Mouse (Mus musculus) embryonic facial prominence, embryonic 10.5 days (tissue): ENCODE results near the gene Macrod2. TPM values are rescaled to one million over a fixed set of nuclear protein-coding genes. Genes with fewer than 3 reads are reported as not detected.

Source experiments
- DNase-seq: peaks from one replicate; pipeline ENCODE4 v3.0.0-alpha.2; 2017; ENCODE audit warnings: low spot score
- H3K27ac ChIP-seq: fragments of 300-500 bp; sonication (generic); replicated peaks from 2 replicates; pipeline ENCODE4 v1.5.1; 2016; ENCODE audit warnings: mild to moderate bottlenecking
- H3K27me3 ChIP-seq: fragments of 300-500 bp; sonication (generic); replicated peaks from 2 replicates; pipeline ENCODE4 v1.6.1; 2016; ENCODE audit warnings: low read depth, mild to moderate bottlenecking; ENCODE audit not compliant: poor library complexity, severe bottlenecking
- H3K36me3 ChIP-seq: fragments of 300-500 bp; sonication (generic); replicated peaks from 2 replicates; pipeline ENCODE4 v1.6.1; 2016; ENCODE audit warnings: mild to moderate bottlenecking, moderate library complexity
- H3K4me1 ChIP-seq: fragments of 300-500 bp; sonication (generic); 2 replicates; pipeline ENCODE4 v1.6.1; 2016
- H3K4me3 ChIP-seq: fragments of 300-500 bp; sonication (generic); 2 replicates; pipeline ENCODE4 v1.5.1; 2016; ENCODE audit warnings: mild to moderate bottlenecking, moderate library complexity
- H3K9me3 ChIP-seq: fragments of 300-500 bp; sonication (generic); 2 replicates; pipeline ENCODE4 v1.6.1; 2016; ENCODE audit warnings: mild to moderate bottlenecking
- WGBS: fragments of 180-500 bp; shearing (Covaris S2); methylation state at CpG from one replicate; pipeline ENCODE4 v1.1.7; 2016; 5-methylcytosine and 5-hydroxymethylcytosine counted together
- polyA plus RNA-seq: library from polyadenylated mRNA; unstranded; fragments of >200 nt; fragmentation: Nextera tagmentation; extraction: Ambion mirVana; gene quantifications from 2 replicates; pipeline ENCODE4 v1.2.1, GENCODE M21; 2016

The Macrod2 gene
- polyA plus RNA-seq: 23.6 and 25.8 TPM in 2 replicates

- peaks cover 3% of the 10 kb centered on the region; the same call in 1 of the 2 replicates for H3K4me1 ChIP-seq
- WGBS: under 1% methylated on average over 47 of the region's 47 CpGs
- peak within 1 kb of the TSS; percentile 80 for H3K27ac ChIP-seq
- DNase-seq: peak; percentile 99
- peak within 1 kb of the TSS; percentile 80 for H3K4me3 ChIP-seq
- no peaks in the 10 kb centered on the region for H3K36me3 ChIP-seq
- H3K27me3 ChIP-seq: peaks cover 16% of the 10 kb centered on the region
- no peaks in the 10 kb centered on the region for H3K9me3 ChIP-seq
These were observed at the start of gene Macrod2 for GRCm38 (mm10) chr2:140395179-140395578. TSS of gene Macrod2 (plus strand) at chr2:140395309.

GRCm38 (mm10) chr2:140359905-140360304 is 35.2 kb upstream of the Macrod2 start:
- Histone ChIP-seq H3K4me3 (no peak overlapping the region), H3K36me3 (no peaks in the 10 kb centered on the region), H3K4me1 (no peaks in the 10 kb centered on the region), H3K27ac (no peak overlapping the region), H3K9me3 (no peaks in the 10 kb centered on the region), H3K27me3 (no peaks in the 10 kb centered on the region)
- DNase-seq: no peak
- WGBS: 51% methylated on average over 2 of the region's 2 CpGs

- 88% methylated on average over 1 of the region's 1 CpGs for WGBS
- H3K27ac ChIP-seq: no peak overlapping the region
- no peaks in the 10 kb centered on the region for H3K4me1 ChIP-seq
- H3K9me3 ChIP-seq: no peaks in the 10 kb centered on the region
- H3K4me3 ChIP-seq: no peak overlapping the region
- H3K27me3 ChIP-seq: no peaks in the 10 kb centered on the region
- no peaks in the 10 kb centered on the region for H3K36me3 ChIP-seq
- no peak for DNase-seq
These were observed 30.3 kb upstream of the Macrod2 start for GRCm38 (mm10) chr2:140364804-140365203.

GRCm38 (mm10) chr2:140389525-140389924 is 5.6 kb upstream of the Macrod2 start, which contains the start of gene Sel1l2:
TSS of gene Sel1l2 (minus strand) at chr2:140389706.
- H3K36me3 ChIP-seq: no peaks in the 10 kb centered on the region
- no peak within 1 kb of the TSS for H3K4me3 ChIP-seq
- no peak within 1 kb of the TSS for H3K27ac ChIP-seq
- WGBS: 36% methylated on average over 4 of the region's 4 CpGs
- no peak for DNase-seq
- no peaks in the 10 kb centered on the region for H3K4me1 ChIP-seq
- no peaks in the 10 kb centered on the region for H3K27me3 ChIP-seq
- no peaks in the 10 kb centered on the region for H3K9me3 ChIP-seq

- no peaks in the 10 kb centered on the region for H3K9me3 ChIP-seq
- H3K4me3 ChIP-seq: peak overlapping the region; percentile 80
- peaks cover 3% of the 10 kb centered on the region; the same call in 1 of the 2 replicates for H3K4me1 ChIP-seq
- 0% methylated on average over 53 of the region's 58 CpGs for WGBS
- peak overlapping the region; percentile 80 for H3K27ac ChIP-seq
- DNase-seq: peak; percentile 67
- H3K27me3 ChIP-seq: peaks cover 16% of the 10 kb centered on the region
- no peaks in the 10 kb centered on the region for H3K36me3 ChIP-seq
These were observed 679 bp downstream of the Macrod2 start for GRCm38 (mm10) chr2:140395744-140396231.

- Histone ChIP-seq H3K27ac (no peak overlapping the region), H3K27me3 (no peaks in the 10 kb centered on the region), H3K4me3 (no peak overlapping the region), H3K4me1 (no peaks in the 10 kb centered on the region), H3K9me3 (no peaks in the 10 kb centered on the region), H3K36me3 (no peaks in the 10 kb centered on the region)
- DNase-seq: no peak
These were observed 30.7 kb downstream of the Macrod2 start for GRCm38 (mm10) chr2:140425844-140426243.

- Histone ChIP-seq H3K27me3 (no peaks in the 10 kb centered on the region), H3K4me1 (no peaks in the 10 kb centered on the region), H3K4me3 (no peak overlapping the region), H3K9me3 (no peaks in the 10 kb centered on the region), H3K27ac (no peak overlapping the region), H3K36me3 (no peaks in the 10 kb centered on the region)
- no peak for DNase-seq
- WGBS: 24% methylated on average over 4 of the region's 4 CpGs
These were observed 32.2 kb downstream of the Macrod2 start for GRCm38 (mm10) chr2:140427283-140427682.

GRCm38 (mm10) chr2:140439081-140439480 is 44.0 kb downstream of the Macrod2 start:
- H3K27me3 ChIP-seq: no peaks in the 10 kb centered on the region
- H3K4me3 ChIP-seq: no peak overlapping the region
- no peak overlapping the region for H3K27ac ChIP-seq
- no peak for DNase-seq
- H3K4me1 ChIP-seq: no peaks in the 10 kb centered on the region
- H3K36me3 ChIP-seq: no peaks in the 10 kb centered on the region
- H3K9me3 ChIP-seq: no peaks in the 10 kb centered on the region
- WGBS: 68% methylated on average over 4 of the region's 4 CpGs

- Histone ChIP-seq H3K27ac (no peak overlapping the region), H3K36me3 (no peaks in the 10 kb centered on the region), H3K27me3 (no peaks in the 10 kb centered on the region), H3K4me3 (no peak overlapping the region), H3K9me3 (no peaks in the 10 kb centered on the region), H3K4me1 (no peaks in the 10 kb centered on the region)
- 72% methylated on average over 2 of the region's 2 CpGs for WGBS
- DNase-seq: no peak
These were observed 53.5 kb downstream of the Macrod2 start for GRCm38 (mm10) chr2:140448636-140449035.

GRCm38 (mm10) chr2:140475770-140476169 is 80.7 kb downstream of the Macrod2 start:
- H3K9me3 ChIP-seq: no peaks in the 10 kb centered on the region
- H3K27me3 ChIP-seq: no peaks in the 10 kb centered on the region
- H3K4me3 ChIP-seq: no peak overlapping the region
- no peaks in the 10 kb centered on the region for H3K36me3 ChIP-seq
- H3K27ac ChIP-seq: no peak overlapping the region
- 93% methylated on average over 2 of the region's 2 CpGs for WGBS
- no peaks in the 10 kb centered on the region for H3K4me1 ChIP-seq
- DNase-seq: no peak

GRCm38 (mm10) chr2:140476891-140477290 is 81.8 kb downstream of the Macrod2 start:
- no peak for DNase-seq

GRCm38 (mm10) chr2:140482604-140483003 is 87.5 kb downstream of the Macrod2 start:
- 79% methylated on average over 2 of the region's 2 CpGs for WGBS
- H3K27me3 ChIP-seq: no peaks in the 10 kb centered on the region
- no peaks in the 10 kb centered on the region for H3K9me3 ChIP-seq
- no peaks in the 10 kb centered on the region for H3K4me1 ChIP-seq
- no peaks in the 10 kb centered on the region for H3K36me3 ChIP-seq
- H3K27ac ChIP-seq: no peak overlapping the region
- no peak for DNase-seq
- no peak overlapping the region for H3K4me3 ChIP-seq

More at GRCm38 (mm10) chr2:140476891-140477290, 81.8 kb downstream of the Macrod2 start:
- Histone ChIP-seq H3K36me3 (no peaks in the 10 kb centered on the region), H3K27ac (no peak overlapping the region), H3K4me1 (no peaks in the 10 kb centered on the region), H3K9me3 (no peaks in the 10 kb centered on the region), H3K27me3 (no peaks in the 10 kb centered on the region), H3K4me3 (no peak overlapping the region)
- 85% methylated on average over 4 of the region's 4 CpGs for WGBS

- 88% methylated on average over 3 of the region's 3 CpGs for WGBS
These were observed 102.6 kb downstream of the Macrod2 start for GRCm38 (mm10) chr2:140497688-140498087.

More at GRCm38 (mm10) chr2:140497688-140498087, 102.6 kb downstream of the Macrod2 start:
- H3K4me1 ChIP-seq: peaks cover 3% of the 10 kb centered on the region; the same call in 1 of the 2 replicates
- H3K9me3 ChIP-seq: no peaks in the 10 kb centered on the region
- no peak overlapping the region for H3K4me3 ChIP-seq
- H3K27ac ChIP-seq: no peak overlapping the region
- H3K27me3 ChIP-seq: no peaks in the 10 kb centered on the region
- no peak for DNase-seq
- H3K36me3 ChIP-seq: no peaks in the 10 kb centered on the region
